Mouse (Mus musculus): ENCODE measurements around the gene Klf13.

DNA sequence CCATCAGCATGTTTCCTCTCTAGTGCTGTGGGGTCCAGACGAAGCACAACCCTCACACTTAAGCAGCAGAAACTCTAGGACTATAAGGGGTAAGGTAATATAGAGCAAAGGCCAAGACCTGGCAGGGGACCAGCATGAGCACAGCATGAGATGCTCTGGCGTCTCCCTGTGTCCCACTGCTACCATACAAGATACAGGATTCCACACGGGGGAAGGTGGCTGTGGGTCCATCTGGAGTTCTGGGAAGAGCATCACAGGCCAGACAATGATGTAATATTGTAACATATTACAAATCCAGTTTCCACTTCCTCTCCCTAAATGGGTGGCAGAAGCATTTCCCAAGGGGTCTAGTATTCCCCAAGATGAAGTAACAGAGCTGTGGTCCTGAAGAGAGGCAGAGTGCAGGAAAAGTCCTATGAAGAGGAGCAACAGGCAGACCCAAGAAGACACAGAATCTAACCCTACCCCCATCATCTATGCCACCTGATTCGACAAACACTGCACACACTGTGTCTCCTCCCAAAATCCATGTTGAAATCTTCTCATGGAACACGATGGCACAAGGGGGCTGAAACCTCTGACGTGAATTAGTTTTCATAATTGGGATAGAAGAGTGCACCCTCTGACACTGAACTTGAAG lies 22.3 kb downstream of the Klf13 start, which contains the start of gene E030018B13Rik:
- no peak for TF ChIP-seq CTCF (IDR thresholded peaks at IDR 0.05; ENCODE audit: extremely low read depth, insufficient read depth, low read length)
- TF ChIP-seq POLR2A (IDR thresholded peaks at IDR 0.05; ENCODE audit: extremely low read depth, insufficient read depth, low read length): no peak
